Mouse (Mus musculus): ENCODE data around the gene Cntnap5a.

Gene Cntnap5a

GRCm38 (mm10) chr1:115684518-115685368, at the start of gene Cntnap5a:
Gene Cntnap5a (plus strand): TSS chr1:115684756.
- no peak for DNase-seq (ENCODE audit: low read depth in 2 of 2, low spot score in 2 of 2)

- no peak for DNase-seq (ENCODE audit: low read depth in 2 of 2, low spot score in 2 of 2)
These were observed 37.6 kb upstream of the Cntnap5a start for GRCm38 (mm10) chr1:115646921-115647320.

GRCm38 (mm10) chr1:115658343-115659064, 26.1 kb upstream of the Cntnap5a start:
- no peak for DNase-seq (ENCODE audit: low read depth in 2 of 2, low spot score in 2 of 2)

- no peak for DNase-seq (ENCODE audit: low read depth in 2 of 2, low spot score in 2 of 2)
These were observed 1.9 kb downstream of the Cntnap5a start for GRCm38 (mm10) chr1:115686494-115686893.

- DNase-seq (ENCODE audit: low read depth in 2 of 2, low spot score in 2 of 2), result no peak
These were observed 15.2 kb downstream of the Cntnap5a start for GRCm38 (mm10) chr1:115699798-115700197.

- no peak for DNase-seq (ENCODE audit: low read depth in 2 of 2, low spot score in 2 of 2)
These were observed 58.0 kb downstream of the Cntnap5a start for GRCm38 (mm10) chr1:115742556-115742955.

- DNase-seq (ENCODE audit: low read depth in 2 of 2, low spot score in 2 of 2), result no peak
These were observed 61.0 kb downstream of the Cntnap5a start for GRCm38 (mm10) chr1:115745569-115745968.

- no peak for DNase-seq (ENCODE audit: low read depth in 2 of 2, low spot score in 2 of 2)
These were observed 100.2 kb downstream of the Cntnap5a start for GRCm38 (mm10) chr1:115784737-115785136.

GRCm38 (mm10) chr1:115842591-115842990, 158.0 kb downstream of the Cntnap5a start:
- DNase-seq (ENCODE audit: low read depth in 2 of 2, low spot score in 2 of 2), result no peak

GRCm38 (mm10) chr1:115847605-115848004, 163.0 kb downstream of the Cntnap5a start:
- DNase-seq (ENCODE audit: low read depth in 2 of 2, low spot score in 2 of 2), result no peak

GRCm38 (mm10) chr1:115852206-115852605, 167.7 kb downstream of the Cntnap5a start:
- no peak for DNase-seq (ENCODE audit: low read depth in 2 of 2, low spot score in 2 of 2)

GRCm38 (mm10) chr1:115918396-115918795, 233.8 kb downstream of the Cntnap5a start:
- DNase-seq (ENCODE audit: low read depth in 2 of 2, low spot score in 2 of 2), result no peak

- DNase-seq (ENCODE audit: low read depth in 2 of 2, low spot score in 2 of 2), result no peak
These were observed 241.6 kb downstream of the Cntnap5a start for GRCm38 (mm10) chr1:115925953-115926665.

GRCm38 (mm10) chr1:115932045-115932444, 247.5 kb downstream of the Cntnap5a start:
- no peak for DNase-seq (ENCODE audit: low read depth in 2 of 2, low spot score in 2 of 2)

- no peak for DNase-seq (ENCODE audit: low read depth in 2 of 2, low spot score in 2 of 2)
These were observed 261.3 kb downstream of the Cntnap5a start for GRCm38 (mm10) chr1:115945892-115946291.

- no peak for DNase-seq (ENCODE audit: low read depth in 2 of 2, low spot score in 2 of 2)
These were observed 272.0 kb downstream of the Cntnap5a start for GRCm38 (mm10) chr1:115956528-115956927.

GRCm38 (mm10) chr1:115964993-115965575, 280.5 kb downstream of the Cntnap5a start:
- no peak for DNase-seq (ENCODE audit: low read depth in 2 of 2, low spot score in 2 of 2)

- DNase-seq (ENCODE audit: low read depth in 2 of 2, low spot score in 2 of 2), result no peak
These were observed 305.6 kb downstream of the Cntnap5a start for GRCm38 (mm10) chr1:115990204-115990603.

- DNase-seq (ENCODE audit: low read depth in 2 of 2, low spot score in 2 of 2), result no peak
These were observed 331.2 kb downstream of the Cntnap5a start for GRCm38 (mm10) chr1:116015768-116016167.

GRCm38 (mm10) chr1:116029653-116030052, 345.1 kb downstream of the Cntnap5a start:
- DNase-seq (ENCODE audit: low read depth in 2 of 2, low spot score in 2 of 2), result no peak

GRCm38 (mm10) chr1:116035897-116036296, 351.3 kb downstream of the Cntnap5a start:
- DNase-seq (ENCODE audit: low read depth in 2 of 2, low spot score in 2 of 2), result no peak
